Comparison of ENCODE assay signal across 8 mouse cellular contexts in the genomic region with DNA sequence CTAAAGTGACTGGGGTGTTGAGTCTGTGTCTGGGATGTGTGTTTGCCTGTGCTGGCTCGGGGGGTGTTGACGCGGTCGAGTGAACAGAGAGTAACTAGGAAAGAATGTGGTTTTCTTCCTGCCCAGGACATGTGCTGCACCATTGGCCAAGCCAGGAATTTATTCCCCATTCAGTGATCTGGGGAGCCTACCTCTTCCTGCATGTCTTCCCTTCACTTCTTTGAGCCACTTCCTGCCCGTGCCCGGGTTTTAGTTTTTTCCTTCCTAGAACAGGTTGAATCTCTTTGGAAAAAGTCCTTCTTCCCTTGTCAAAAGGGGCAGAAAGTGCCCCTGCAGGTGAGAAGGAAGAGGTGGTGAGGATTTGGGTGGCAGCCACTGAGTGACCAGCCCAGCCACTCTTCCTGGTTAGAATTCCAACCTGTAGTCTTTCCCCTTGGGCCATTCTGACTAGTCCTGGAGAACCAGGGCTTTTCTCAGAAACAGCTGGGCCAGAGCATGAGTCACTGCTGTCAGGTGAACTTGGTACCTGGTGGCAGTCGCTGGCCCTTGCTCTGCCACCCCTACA. TPM values are rescaled to one million over a fixed set of nuclear protein-coding genes. Genes with fewer than 3 reads are reported as not detected.
DNase-seq lines count a peak whose midpoint lies in the region; ATAC-seq and TF ChIP-seq lines count a peak whose summit lies in the region.

No protein-coding gene starts in this region.

- no peak for ATAC-seq in erythroblast, adult 5-6 weeks (replicated peaks; ENCODE audit: low FRiP score, poor library complexity, severe bottlenecking)
- ATAC-seq in hindbrain, embryonic 14.5 days (ENCODE audit: low FRiP score): no peak
- no peak for ATAC-seq in liver, embryonic 14.5 days (ENCODE audit: insufficient read depth)

- peak overlapping the region; percentile 93 for H3K4me3 ChIP-seq in erythroblast, embryonic 14.5 days (replicated peaks)
- H3K4me3 ChIP-seq in embryonic facial prominence, embryonic 10.5 days: peak overlapping the region; percentile 88
- H3K4me3 ChIP-seq in hindbrain, embryonic 14.5 days (replicated peaks; ENCODE audit: low read length): peak overlapping the region; percentile 55
- H3K4me3 ChIP-seq in liver, embryonic 14.5 days (ENCODE audit: insufficient read depth in 1 of 2, low read depth in 2 of 2, low read length in 2 of 2): peak overlapping the region; percentile 88 to 96

- H3K4me2 ChIP-seq in hindbrain, embryonic 14.5 days (replicated peaks): peak overlapping the region; percentile 93
- peak overlapping the region; percentile 97 for H3K4me2 ChIP-seq in liver, embryonic 14.5 days (ENCODE audit: low read depth)

- peak overlapping the region; percentile 91 for H3K27ac ChIP-seq in embryonic facial prominence, embryonic 10.5 days (replicated peaks)
- no peak overlapping the region for H3K27ac ChIP-seq in hindbrain, embryonic 14.5 days
- H3K27ac ChIP-seq in liver, embryonic 14.5 days: peak overlapping the region; percentile 75

- no peak for TF ChIP-seq CTCF in liver, embryonic 14.5 days (IDR thresholded peaks at IDR 0.05; ENCODE audit: low read depth)

- H3K9ac ChIP-seq in hindbrain, embryonic 14.5 days: peak overlapping the region; percentile 72
- H3K9ac ChIP-seq in liver, embryonic 14.5 days (replicated peaks): peak overlapping the region; percentile 88

- peaks cover 68% of the 10 kb centered on the region for H3K4me1 ChIP-seq in erythroblast, embryonic 14.5 days (ENCODE audit: control insufficient read depth)
- H3K4me1 ChIP-seq in embryonic facial prominence, embryonic 10.5 days: peaks cover 31% of the 10 kb centered on the region
- H3K4me1 ChIP-seq in hindbrain, embryonic 14.5 days (replicated peaks; ENCODE audit: control insufficient read depth, insufficient read depth, low read length): peaks cover 15% of the 10 kb centered on the region
- peaks cover 18 to 43% of the 10 kb centered on the region in 2 experiments for H3K4me1 ChIP-seq in liver, embryonic 14.5 days (replicated peaks; ENCODE audit: control insufficient read depth in 2 of 2, insufficient read depth in 2 of 2, low read length in 1 of 2)

- no peak for DNase-seq in embryonic facial prominence, embryonic 10.5 days (ENCODE audit: low spot score)
- no peak for DNase-seq in hindbrain, embryonic 14.5 days (ENCODE audit: low spot score)
- no peak for DNase-seq in liver, embryonic 14.5 days (ENCODE audit: low read depth in 3 of 3, low spot score in 3 of 3)
- no peak for DNase-seq in natural killer cell, adult 2 months (ENCODE audit: low spot score in 2 of 2)
- DNase-seq in retina, postnatal 1 day: no peak
- DNase-seq in spleen, postnatal 10 days (ENCODE audit: low spot score in 2 of 2): no peak

- no peaks in the 10 kb centered on the region for H3K27me3 ChIP-seq in erythroblast, embryonic 14.5 days (ENCODE audit: control insufficient read depth)
- no peaks in the 10 kb centered on the region for H3K27me3 ChIP-seq in embryonic facial prominence, embryonic 10.5 days (replicated peaks; ENCODE audit: low read depth, poor library complexity, severe bottlenecking)
- H3K27me3 ChIP-seq in hindbrain, embryonic 14.5 days (ENCODE audit: control insufficient read depth, insufficient read depth, low read length): no peaks in the 10 kb centered on the region
- no peaks in the 10 kb centered on the region for H3K27me3 ChIP-seq in liver, embryonic 14.5 days (ENCODE audit: control insufficient read depth, insufficient read depth, low read length)

- no peaks in the 10 kb centered on the region for H3K9me3 ChIP-seq in erythroblast, embryonic 14.5 days (ENCODE audit: control insufficient read depth, low read length)
- no peaks in the 10 kb centered on the region for H3K9me3 ChIP-seq in embryonic facial prominence, embryonic 10.5 days
- H3K9me3 ChIP-seq in hindbrain, embryonic 14.5 days (ENCODE audit: control insufficient read depth, low read length): no peaks in the 10 kb centered on the region
- H3K9me3 ChIP-seq in liver, embryonic 14.5 days (ENCODE audit: control insufficient read depth, low read length): no peaks in the 10 kb centered on the region

- TF ChIP-seq EP300 in liver, embryonic 14.5 days (IDR thresholded peaks at IDR 0.05; ENCODE audit: low read depth): no peak

- WGBS in embryonic facial prominence, embryonic 10.5 days: 59% methylated on average over 7 of the region's 7 CpGs
- 55% methylated on average over 7 of the region's 7 CpGs for WGBS in hindbrain, embryonic 14.5 days
- 31% methylated on average over 7 of the region's 7 CpGs for WGBS in liver, embryonic 14.5 days (ENCODE audit: insufficient replicate concordance)

- H3K36me3 ChIP-seq in erythroblast, embryonic 14.5 days (ENCODE audit: control insufficient read depth): peaks cover 53% of the 10 kb centered on the region
- H3K36me3 ChIP-seq in embryonic facial prominence, embryonic 10.5 days (replicated peaks): peaks cover 24% of the 10 kb centered on the region
- H3K36me3 ChIP-seq in hindbrain, embryonic 14.5 days (replicated peaks; ENCODE audit: control insufficient read depth, insufficient read depth): peaks cover 15% of the 10 kb centered on the region
- peaks cover 3% of the 10 kb centered on the region; the same call in 1 of the 2 replicates for H3K36me3 ChIP-seq in liver, embryonic 14.5 days (replicated peaks; ENCODE audit: control insufficient read depth, insufficient read depth, low read depth)

RNA-seq across cellular contexts. Expression of gene Ell, which starts 1.3 kb away (rescaled TPM):
- 3.3 and 3.8 TPM in 2 replicates for polyA plus RNA-seq in erythroblast, embryonic 14.5 days (2012)
- total RNA-seq in erythroblast, adult 5-6 weeks (2015; ENCODE audit: low replicate concordance): 2.5 and 5.2 TPM in 2 replicates
- 4.0 and 4.7 TPM in 2 replicates for total RNA-seq in erythroblast, adult 5-6 weeks (2017; ENCODE audit: low replicate concordance)
- 20.8 and 21.1 TPM in 2 replicates for polyA plus RNA-seq in embryonic facial prominence, embryonic 10.5 days (2016; fragmentation: Nextera tagmentation; extraction: Ambion mirVana)
- polyA plus RNA-seq in hindbrain, embryonic 14.5 days (2014; fragmentation: Nextera tagmentation; extraction: Ambion mirVana): 14.8 and 15.1 TPM in 2 replicates
- polyA plus RNA-seq in liver, embryonic 14.5 days (2012; rRNA removed): 8.9 and 9.6 TPM in 2 replicates
- polyA plus RNA-seq in liver, embryonic 14.5 days (2014; fragmentation: Nextera tagmentation; extraction: Ambion mirVana): 7.7 and 9.2 TPM in 2 replicates

RNA-seq across cellular contexts. Expression of gene Kxd1, which starts 12.8 kb away (rescaled TPM):
- polyA plus RNA-seq in erythroblast, embryonic 14.5 days (2012): 2.6 and 3.8 TPM in 2 replicates
- total RNA-seq in erythroblast, adult 5-6 weeks (2015; ENCODE audit: low replicate concordance): 21.7 and 45.3 TPM in 2 replicates
- 10.9 and 18.1 TPM in 2 replicates for total RNA-seq in erythroblast, adult 5-6 weeks (2017; ENCODE audit: low replicate concordance)
- 49.7 and 51.0 TPM in 2 replicates for polyA plus RNA-seq in embryonic facial prominence, embryonic 10.5 days (2016; fragmentation: Nextera tagmentation; extraction: Ambion mirVana)
- polyA plus RNA-seq in hindbrain, embryonic 14.5 days (2014; fragmentation: Nextera tagmentation; extraction: Ambion mirVana): 45.4 and 46.5 TPM in 2 replicates
- polyA plus RNA-seq in liver, embryonic 14.5 days (2012; rRNA removed): 28.9 and 30.8 TPM in 2 replicates
- 32.6 and 33.3 TPM in 2 replicates for polyA plus RNA-seq in liver, embryonic 14.5 days (2014; fragmentation: Nextera tagmentation; extraction: Ambion mirVana)

RNA-seq across cellular contexts. Expression of gene Fkbp8, which starts 13.1 kb away (rescaled TPM):
- 255 and 264 TPM in 2 replicates for polyA plus RNA-seq in erythroblast, embryonic 14.5 days (2012)
- total RNA-seq in erythroblast, adult 5-6 weeks (2015; ENCODE audit: low replicate concordance): 27.1 and 47.4 TPM in 2 replicates
- 53.5 and 56.9 TPM in 2 replicates for total RNA-seq in erythroblast, adult 5-6 weeks (2017; ENCODE audit: low replicate concordance)
- polyA plus RNA-seq in embryonic facial prominence, embryonic 10.5 days (2016; fragmentation: Nextera tagmentation; extraction: Ambion mirVana): 278 and 285 TPM in 2 replicates
- polyA plus RNA-seq in hindbrain, embryonic 14.5 days (2014; fragmentation: Nextera tagmentation; extraction: Ambion mirVana): 328 and 332 TPM in 2 replicates
- polyA plus RNA-seq in liver, embryonic 14.5 days (2012; rRNA removed): 140 and 149 TPM in 2 replicates
- polyA plus RNA-seq in liver, embryonic 14.5 days (2014; fragmentation: Nextera tagmentation; extraction: Ambion mirVana): 114 and 135 TPM in 2 replicates

RNA-seq across cellular contexts. Expression of gene Uba52, which starts 30.0 kb away (rescaled TPM):
- 107 and 138 TPM in 2 replicates for polyA plus RNA-seq in erythroblast, embryonic 14.5 days (2012)
- total RNA-seq in erythroblast, adult 5-6 weeks (2015; ENCODE audit: low replicate concordance): 653 and 914 TPM in 2 replicates
- 249 and 1,009 TPM in 2 replicates for total RNA-seq in erythroblast, adult 5-6 weeks (2017; ENCODE audit: low replicate concordance)
- polyA plus RNA-seq in embryonic facial prominence, embryonic 10.5 days (2016; fragmentation: Nextera tagmentation; extraction: Ambion mirVana): 908 and 951 TPM in 2 replicates
- 622 and 778 TPM in 2 replicates for polyA plus RNA-seq in hindbrain, embryonic 14.5 days (2014; fragmentation: Nextera tagmentation; extraction: Ambion mirVana)
- 553 and 870 TPM in 2 replicates for polyA plus RNA-seq in liver, embryonic 14.5 days (2012; rRNA removed)
- 738 and 773 TPM in 2 replicates for polyA plus RNA-seq in liver, embryonic 14.5 days (2014; fragmentation: Nextera tagmentation; extraction: Ambion mirVana)

RNA-seq across cellular contexts. Expression of gene Rex1bd, which starts 34.0 kb away (rescaled TPM):
- 53.1 and 68.2 TPM in 2 replicates for polyA plus RNA-seq in erythroblast, embryonic 14.5 days (2012)
- total RNA-seq in erythroblast, adult 5-6 weeks (2015; ENCODE audit: low replicate concordance): 2.9 and 14.0 TPM in 2 replicates
- total RNA-seq in erythroblast, adult 5-6 weeks (2017; ENCODE audit: low replicate concordance): 5.2 and 9.5 TPM in 2 replicates
- 118 and 138 TPM in 2 replicates for polyA plus RNA-seq in embryonic facial prominence, embryonic 10.5 days (2016; fragmentation: Nextera tagmentation; extraction: Ambion mirVana)
- polyA plus RNA-seq in hindbrain, embryonic 14.5 days (2014; fragmentation: Nextera tagmentation; extraction: Ambion mirVana): 161 and 166 TPM in 2 replicates
- 55.1 and 71.6 TPM in 2 replicates for polyA plus RNA-seq in liver, embryonic 14.5 days (2012; rRNA removed)
- 72.0 and 74.2 TPM in 2 replicates for polyA plus RNA-seq in liver, embryonic 14.5 days (2014; fragmentation: Nextera tagmentation; extraction: Ambion mirVana)
